Mouse (Mus musculus): ENCODE data around the gene Rgs10. TPM values are rescaled to one million over a fixed set of nuclear protein-coding genes. Genes with fewer than 3 reads are reported as not detected.

The Rgs10 gene
- total and polyA plus RNA-seq, 2 experiments from 2014 or later: 53.2 to 64.2 TPM

DNA sequence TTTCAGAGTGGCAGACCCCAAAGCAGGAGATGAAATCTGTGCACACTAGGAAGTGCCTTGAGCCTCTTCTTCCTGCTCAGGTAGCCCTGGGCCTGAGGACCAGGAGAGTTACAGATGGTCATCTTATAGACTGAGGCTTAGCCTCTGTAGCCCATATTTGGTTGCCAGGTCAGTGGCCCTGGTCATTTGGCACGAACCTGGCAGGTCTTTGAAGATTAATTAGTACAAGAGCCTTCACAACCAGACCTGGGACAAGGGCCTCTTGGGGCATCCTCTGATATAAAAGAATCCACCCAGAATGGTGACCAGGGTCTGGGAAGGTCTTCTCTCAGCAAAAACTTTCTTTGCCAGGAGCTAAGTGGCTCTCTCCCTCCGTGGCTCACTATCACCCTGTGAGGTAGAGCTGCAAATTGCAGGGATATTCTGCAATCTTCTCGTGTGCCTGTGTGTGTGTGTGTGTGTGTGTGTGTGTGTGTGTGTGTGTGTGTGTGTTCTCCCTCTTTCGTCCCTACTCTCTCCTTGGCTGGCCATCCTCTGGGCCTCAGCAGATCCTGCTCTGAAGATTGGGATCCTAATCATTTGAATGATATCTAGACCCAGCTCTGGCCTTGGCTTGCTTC is 53.4 kb downstream of the Rgs10 start:
- Histone ChIP-seq H3K27ac (ENCODE audit: low read depth, low read length) (no peak overlapping the region), H3K9me3 (ENCODE audit: low read length) (no peaks in the 10 kb centered on the region), H3K4me1 (ENCODE audit: insufficient read depth) (no peaks in the 10 kb centered on the region), H3K9ac (no peak overlapping the region), H3K4me2 (ENCODE audit: low read depth) (no peak overlapping the region), H3K36me3 (ENCODE audit: insufficient read depth) (no peaks in the 10 kb centered on the region), H3K27me3 (ENCODE audit: insufficient read depth, low read length) (no peaks in the 10 kb centered on the region), H3K4me3 (ENCODE audit: low read depth, low read length) (no peak overlapping the region)
- TF ChIP-seq CTCF (IDR thresholded peaks at IDR 0.05; ENCODE audit: low read depth): no peak; the same call in 1 of the 2 replicates
- 66% methylated on average over 4 of the region's 4 CpGs for whole genome bisulfite sequencing
- no peak for ATAC-seq
- DNase-seq: no peak

DNA sequence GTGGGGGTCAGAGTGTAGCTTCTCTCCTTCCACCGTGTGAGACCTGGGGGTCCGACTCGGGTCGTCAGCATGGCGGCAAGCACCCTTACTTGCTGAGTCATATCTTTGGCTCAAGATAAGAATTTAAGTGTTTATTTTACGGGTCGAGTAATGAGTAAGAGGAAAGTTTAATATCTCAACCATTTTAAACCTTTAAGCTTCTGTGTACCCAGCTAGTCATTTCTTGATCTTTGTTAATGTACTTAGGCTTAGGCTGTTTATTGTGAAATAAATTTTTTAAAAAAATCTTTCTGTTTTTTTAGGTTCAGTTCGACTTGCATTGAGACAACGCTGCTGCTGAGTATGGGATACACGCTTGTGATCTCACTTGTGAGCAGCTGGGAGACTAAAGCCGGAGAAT is 54.0 kb downstream of the Rgs10 start:
- Histone ChIP-seq H3K9ac (no peak overlapping the region), H3K4me1 (ENCODE audit: insufficient read depth) (no peaks in the 10 kb centered on the region), H3K27me3 (ENCODE audit: insufficient read depth, low read length) (no peaks in the 10 kb centered on the region), H3K9me3 (ENCODE audit: low read length) (no peaks in the 10 kb centered on the region), H3K4me2 (ENCODE audit: low read depth) (no peak overlapping the region), H3K27ac (ENCODE audit: low read depth, low read length) (no peak overlapping the region), H3K4me3 (ENCODE audit: low read depth, low read length) (no peak overlapping the region), H3K36me3 (ENCODE audit: insufficient read depth) (no peaks in the 10 kb centered on the region)
- DNase-seq: no peak
- no peak for ATAC-seq
- no peak for TF ChIP-seq CTCF (IDR thresholded peaks at IDR 0.05; ENCODE audit: low read depth)
- 87% methylated on average over 11 of the region's 11 CpGs for WGBS

DNA sequence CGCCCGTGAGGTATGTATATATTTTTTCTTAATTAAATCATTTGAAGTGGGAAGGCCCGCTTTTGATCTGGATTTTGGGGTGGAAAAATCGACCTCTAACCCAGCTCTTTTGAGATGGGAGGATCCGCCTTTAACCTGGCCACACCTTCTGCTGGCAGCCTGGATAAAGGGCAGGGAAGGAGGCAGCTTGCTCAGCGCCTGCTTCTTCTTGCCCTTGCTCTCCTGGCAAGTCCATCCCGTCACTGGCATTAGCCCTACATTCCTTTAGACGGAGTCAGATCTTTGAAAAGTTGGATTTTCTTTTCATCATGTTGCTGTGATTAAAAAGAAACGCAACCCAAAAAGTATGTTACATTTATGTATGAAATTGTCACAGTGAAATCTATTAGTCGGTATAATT is 54.8 kb downstream of the Rgs10 start:
- Histone ChIP-seq H3K27me3 (ENCODE audit: insufficient read depth, low read length) (no peaks in the 10 kb centered on the region), H3K4me2 (ENCODE audit: low read depth) (no peak overlapping the region), H3K9ac (no peak overlapping the region), H3K9me3 (ENCODE audit: low read length) (no peaks in the 10 kb centered on the region), H3K27ac (ENCODE audit: low read depth, low read length) (no peak overlapping the region), H3K4me3 (ENCODE audit: low read depth, low read length) (no peak overlapping the region), H3K4me1 (ENCODE audit: insufficient read depth) (no peaks in the 10 kb centered on the region), H3K36me3 (ENCODE audit: insufficient read depth) (no peaks in the 10 kb centered on the region)
- no peak for TF ChIP-seq CTCF (IDR thresholded peaks at IDR 0.05; ENCODE audit: low read depth)
- ATAC-seq (no peak), DNase-seq (no peak)
- 72% methylated on average over 10 of the region's 10 CpGs for WGBS

DNA sequence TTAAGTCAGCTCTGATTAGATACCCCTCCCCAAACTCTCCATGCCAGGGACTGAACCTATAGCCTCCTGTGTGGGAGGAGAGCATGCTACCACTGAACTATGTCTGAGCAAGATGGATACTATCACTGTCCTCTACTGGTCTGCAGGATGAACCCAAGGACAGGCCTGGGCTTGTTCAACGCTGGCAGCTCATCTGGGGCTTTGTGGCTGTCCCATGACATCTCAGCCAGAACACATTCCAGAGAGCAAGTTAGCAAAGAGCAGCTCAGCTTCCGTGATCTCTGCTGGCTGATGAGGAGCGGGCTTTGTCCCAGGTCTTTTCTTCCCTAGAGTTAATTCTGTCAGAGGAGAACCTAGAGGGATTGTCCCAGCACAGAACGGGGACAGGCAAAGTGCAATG is 55.6 kb downstream of the Rgs10 start:
- 60% methylated on average over 4 of the region's 4 CpGs for WGBS
- no peak overlapping the region for H3K9ac ChIP-seq

DNA sequence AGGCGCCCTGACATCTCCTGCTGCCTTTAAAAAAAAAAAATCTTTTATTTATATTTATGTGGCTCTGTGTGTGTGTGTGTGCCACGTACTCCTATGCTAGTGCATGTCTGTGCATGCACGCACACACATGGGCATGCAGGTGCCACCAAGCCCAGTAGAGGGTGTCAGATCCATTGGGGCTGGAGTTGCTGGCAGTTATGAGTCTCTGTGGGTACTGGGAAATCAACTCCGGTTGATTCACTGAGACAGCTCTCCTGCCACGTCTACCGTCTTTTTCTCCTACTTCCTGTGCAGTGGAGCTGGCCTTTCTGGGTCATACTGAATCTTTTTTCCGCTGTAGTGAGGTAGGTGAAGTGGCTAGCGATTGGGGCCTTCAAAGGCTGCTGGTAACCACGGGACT is 58.8 kb downstream of the Rgs10 start:
- DNase-seq (no peak), ATAC-seq (no peak)
- no peak overlapping the region for H3K4me2 ChIP-seq (ENCODE audit: low read depth)
- no peaks in the 10 kb centered on the region for H3K4me1 ChIP-seq (ENCODE audit: insufficient read depth)
- whole genome bisulfite sequencing: 82% methylated on average over 9 of the region's 9 CpGs
- H3K27ac ChIP-seq (ENCODE audit: low read depth, low read length): no peak overlapping the region
- H3K9ac ChIP-seq: no peak overlapping the region
- H3K27me3 ChIP-seq (ENCODE audit: insufficient read depth, low read length): no peaks in the 10 kb centered on the region
- H3K36me3 ChIP-seq (ENCODE audit: insufficient read depth): no peaks in the 10 kb centered on the region
- TF ChIP-seq CTCF (IDR thresholded peaks at IDR 0.05; ENCODE audit: low read depth): no peak
- no peak overlapping the region for H3K4me3 ChIP-seq (ENCODE audit: low read depth, low read length)
- no peaks in the 10 kb centered on the region for H3K9me3 ChIP-seq (ENCODE audit: low read length)

More for the DNA sequence above, 55.6 kb downstream of the Rgs10 start:
- H3K9me3 ChIP-seq (ENCODE audit: low read length): no peaks in the 10 kb centered on the region
- ATAC-seq (no peak), DNase-seq (no peak)
- H3K27me3 ChIP-seq (ENCODE audit: insufficient read depth, low read length): no peaks in the 10 kb centered on the region
- H3K4me3 ChIP-seq (ENCODE audit: low read depth, low read length): no peak overlapping the region
- H3K36me3 ChIP-seq (ENCODE audit: insufficient read depth): no peaks in the 10 kb centered on the region
- no peak for TF ChIP-seq CTCF (IDR thresholded peaks at IDR 0.05; ENCODE audit: low read depth)
- no peak overlapping the region for H3K4me2 ChIP-seq (ENCODE audit: low read depth)
- no peak overlapping the region for H3K27ac ChIP-seq (ENCODE audit: low read depth, low read length)
- H3K4me1 ChIP-seq (ENCODE audit: insufficient read depth): no peaks in the 10 kb centered on the region

DNA sequence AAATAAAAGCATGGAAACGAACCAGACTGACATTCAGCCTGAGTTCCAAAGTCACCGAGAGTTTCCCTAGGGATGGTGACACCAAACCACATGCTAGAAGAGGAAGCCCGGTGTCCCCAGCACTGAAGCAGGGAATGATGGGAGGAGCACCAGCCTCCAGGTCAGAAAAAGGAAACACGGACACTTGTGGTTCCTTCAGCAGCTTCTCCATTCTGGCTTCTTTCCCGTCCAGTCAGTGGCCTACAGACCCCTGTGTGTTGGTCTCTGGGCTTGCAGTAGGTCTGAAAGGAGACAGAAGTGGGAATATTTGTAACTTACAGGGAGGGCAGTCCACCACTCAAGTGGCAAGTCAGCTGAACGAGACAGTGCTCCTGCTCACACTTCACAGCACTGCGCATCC is 59.4 kb downstream of the Rgs10 start:
- Histone ChIP-seq H3K9ac (no peak overlapping the region), H3K9me3 (ENCODE audit: low read length) (no peaks in the 10 kb centered on the region), H3K4me2 (ENCODE audit: low read depth) (no peak overlapping the region), H3K27me3 (ENCODE audit: insufficient read depth, low read length) (no peaks in the 10 kb centered on the region), H3K4me1 (ENCODE audit: insufficient read depth) (no peaks in the 10 kb centered on the region), H3K36me3 (ENCODE audit: insufficient read depth) (no peaks in the 10 kb centered on the region), H3K4me3 (ENCODE audit: low read depth, low read length) (no peak overlapping the region), H3K27ac (ENCODE audit: low read depth, low read length) (no peak overlapping the region)
- 78% methylated on average over 7 of the region's 7 CpGs for WGBS
- DNase-seq: no peak
- no peak for TF ChIP-seq CTCF (IDR thresholded peaks at IDR 0.05; ENCODE audit: low read depth)
- no peak for ATAC-seq

DNA sequence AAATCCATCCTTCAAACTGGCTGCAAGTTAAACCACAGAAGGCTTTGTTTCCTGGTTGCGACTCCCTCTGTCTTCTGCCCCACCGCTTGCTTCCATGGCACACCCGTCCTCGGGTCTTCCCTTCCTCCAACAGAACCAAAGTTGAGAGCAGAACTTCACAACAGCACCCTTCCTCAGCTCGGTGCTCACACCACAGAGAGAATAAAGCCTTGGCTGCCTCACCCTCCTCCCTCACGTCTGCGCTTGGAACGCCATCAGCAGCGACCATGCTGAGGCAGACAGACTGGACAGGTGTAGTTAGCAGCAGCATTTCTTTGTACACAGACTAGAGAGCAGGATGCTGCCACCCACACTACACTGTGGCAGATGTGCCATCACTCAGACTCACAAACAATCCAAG is 59.8 kb downstream of the Rgs10 start:
- 81% methylated on average over 9 of the region's 9 CpGs for WGBS
- TF ChIP-seq CTCF (IDR thresholded peaks at IDR 0.05; ENCODE audit: low read depth): no peak

More for the DNA sequence above, 59.8 kb downstream of the Rgs10 start:
- Histone ChIP-seq H3K27me3 (ENCODE audit: insufficient read depth, low read length) (no peaks in the 10 kb centered on the region), H3K36me3 (ENCODE audit: insufficient read depth) (no peaks in the 10 kb centered on the region), H3K27ac (ENCODE audit: low read depth, low read length) (no peak overlapping the region), H3K9ac (no peak overlapping the region), H3K9me3 (ENCODE audit: low read length) (no peaks in the 10 kb centered on the region), H3K4me3 (ENCODE audit: low read depth, low read length) (no peak overlapping the region), H3K4me2 (ENCODE audit: low read depth) (no peak overlapping the region), H3K4me1 (ENCODE audit: insufficient read depth) (no peaks in the 10 kb centered on the region)
- DNase-seq: no peak
- no peak for ATAC-seq
